Mouse (Mus musculus): ENCODE measurements around the gene Snhg11. TPM values are rescaled to one million over a fixed set of nuclear protein-coding genes. Genes with fewer than 3 reads are reported as not detected.
A peak's percentile ranks its signal among the peaks of the same experiment; 100 is the strongest.
"Not testable (repeated sequence)": the region's sequence is repeated elsewhere in the genome, so short reads cannot be mapped to it uniquely, and the experiment has no call there.

Gene Snhg11
- total and polyA plus RNA-seq, 3 experiments: 0.05 to 0.55 TPM; not detected in 1

GRCm38 (mm10) chr2:158396369-158396768 is 20.9 kb downstream of the Snhg11 start:
- Histone ChIP-seq H3K4me3 (no peak overlapping the region), H3K79me2 (replicated peaks; ENCODE audit: control insufficient read depth, insufficient read depth, low read length) (no peaks in the 10 kb centered on the region), H3K4me1 (ENCODE audit: control insufficient read depth, insufficient read depth, low read length) (no peaks in the 10 kb centered on the region), H3K27ac (no peak overlapping the region), H3K27me3 (ENCODE audit: control insufficient read depth, insufficient read depth, low read length) (no peaks in the 10 kb centered on the region), H3K36me3 (ENCODE audit: control insufficient read depth, insufficient read depth, low read length) (no peaks in the 10 kb centered on the region), H3K9ac (ENCODE audit: low read depth, low read length) (no peak overlapping the region)
- DNase-seq: no peak
- TF ChIP-seq POLR2A (IDR thresholded peaks at IDR 0.05; ENCODE audit: insufficient read depth, low read depth, low read length): no peak
- TF ChIP-seq CTCF (IDR thresholded peaks at IDR 0.05): no peak
- TF ChIP-seq EP300 (IDR thresholded peaks at IDR 0.05; ENCODE audit: insufficient read depth, low read depth, low read length): no peak
- intact Hi-C loops (cut with DNase I): no loop called here
- WGBS: 84% methylated on average over 6 of the region's 6 CpGs

GRCm38 (mm10) chr2:158397140-158397539 is 21.7 kb downstream of the Snhg11 start:
- H3K9ac ChIP-seq (ENCODE audit: low read depth, low read length); intact Hi-C loops (cut with DNase I); H3K4me3 ChIP-seq: not testable (repeated sequence)

DNA sequence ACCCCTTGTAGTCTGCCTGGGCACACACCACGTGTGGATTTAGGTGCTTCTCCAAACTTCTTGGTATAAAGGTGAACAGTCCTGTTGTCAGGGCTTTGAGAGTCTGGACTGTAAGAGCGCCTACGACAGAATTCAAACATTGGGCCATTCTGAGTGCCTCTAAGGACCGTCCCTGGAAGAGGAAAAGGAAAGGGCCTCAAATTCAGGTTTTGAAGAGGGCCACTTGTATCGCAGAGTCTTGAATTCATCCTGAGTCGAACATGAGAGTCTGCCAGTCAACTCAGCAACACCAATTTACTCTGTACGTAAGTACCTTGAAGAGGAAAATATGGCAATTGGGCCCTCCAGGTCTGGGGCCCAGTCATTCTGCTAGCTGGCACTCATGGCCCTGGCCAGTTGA is 27.5 kb downstream of the Snhg11 start:
- H3K4me1 ChIP-seq (ENCODE audit: control insufficient read depth, insufficient read depth, low read length): no peaks in the 10 kb centered on the region
- no peak overlapping the region for H3K4me3 ChIP-seq
- intact Hi-C loops (cut with DNase I): no loop called here
- H3K27me3 ChIP-seq (ENCODE audit: control insufficient read depth, insufficient read depth, low read length): no peaks in the 10 kb centered on the region
- TF ChIP-seq POLR2A (IDR thresholded peaks at IDR 0.05; ENCODE audit: insufficient read depth, low read depth, low read length): no peak
- no peak for TF ChIP-seq CTCF (IDR thresholded peaks at IDR 0.05)
- TF ChIP-seq EP300 (IDR thresholded peaks at IDR 0.05; ENCODE audit: insufficient read depth, low read depth, low read length): no peak
- no peak overlapping the region for H3K27ac ChIP-seq
- WGBS: 82% methylated on average over 7 of the region's 7 CpGs
- DNase-seq: no peak
- H3K36me3 ChIP-seq (ENCODE audit: control insufficient read depth, insufficient read depth, low read length): no peaks in the 10 kb centered on the region
- H3K9ac ChIP-seq (ENCODE audit: low read depth, low read length): no peak overlapping the region
- H3K79me2 ChIP-seq (replicated peaks; ENCODE audit: control insufficient read depth, insufficient read depth, low read length): no peaks in the 10 kb centered on the region

More at GRCm38 (mm10) chr2:158397140-158397539, 21.7 kb downstream of the Snhg11 start:
- H3K79me2 ChIP-seq (replicated peaks; ENCODE audit: control insufficient read depth, insufficient read depth, low read length); H3K27me3 ChIP-seq (ENCODE audit: control insufficient read depth, insufficient read depth, low read length); DNase-seq; H3K27ac ChIP-seq; H3K36me3 ChIP-seq (ENCODE audit: control insufficient read depth, insufficient read depth, low read length); H3K4me1 ChIP-seq (ENCODE audit: control insufficient read depth, insufficient read depth, low read length): not testable (repeated sequence)
- WGBS: 68% methylated on average over 13 of the region's 13 CpGs

- Histone ChIP-seq H3K27me3 (ENCODE audit: control insufficient read depth, insufficient read depth, low read length) (no peaks in the 10 kb centered on the region), H3K27ac (peak overlapping the region; percentile 59), H3K4me3 (peak overlapping the region; percentile 45), H3K9ac (ENCODE audit: low read depth, low read length) (peak overlapping the region; percentile 60), H3K79me2 (replicated peaks; ENCODE audit: control insufficient read depth, insufficient read depth, low read length) (peaks cover 5% of the 10 kb centered on the region), H3K36me3 (ENCODE audit: control insufficient read depth, insufficient read depth, low read length) (peaks cover 14% of the 10 kb centered on the region; the same call in 1 of the 2 replicates), H3K4me1 (ENCODE audit: control insufficient read depth, insufficient read depth, low read length) (peaks cover 9% of the 10 kb centered on the region)
- WGBS: 19% methylated on average over 14 of the region's 14 CpGs
- intact Hi-C loops (cut with DNase I): loop anchor here (2.0 kb wide), 1 partner anchor 48 kb away; no protein-coding TSS in a partner anchor
- peak in 1 of 2 experiments; percentile 19 for DNase-seq
- TF ChIP-seq CTCF (IDR thresholded peaks at IDR 0.05) (no peak), EP300 (IDR thresholded peaks at IDR 0.05; ENCODE audit: insufficient read depth, low read depth, low read length) (no peak), POLR2A (IDR thresholded peaks at IDR 0.05; ENCODE audit: insufficient read depth, low read depth, low read length) (no peak; the same call in 1 of the 2 replicates)
These were observed 33.7 kb downstream of the Snhg11 start for GRCm38 (mm10) chr2:158408997-158409594.

- WGBS: under 1% methylated on average over 46 of the region's 46 CpGs
- Histone ChIP-seq H3K36me3 (ENCODE audit: control insufficient read depth, insufficient read depth, low read length) (peaks cover 17% of the 10 kb centered on the region; the same call in 1 of the 2 replicates), H3K79me2 (replicated peaks; ENCODE audit: control insufficient read depth, insufficient read depth, low read length) (peaks cover 5% of the 10 kb centered on the region), H3K9ac (ENCODE audit: low read depth, low read length) (peak within 1 kb of the TSS; percentile 94), H3K27ac (peak within 1 kb of the TSS; percentile 88), H3K4me3 (peak within 1 kb of the TSS; percentile 93), H3K4me1 (ENCODE audit: control insufficient read depth, insufficient read depth, low read length) (peaks cover 11% of the 10 kb centered on the region), H3K27me3 (ENCODE audit: control insufficient read depth, insufficient read depth, low read length) (no peaks in the 10 kb centered on the region)
- TF ChIP-seq POLR2A (IDR thresholded peaks at IDR 0.05; ENCODE audit: insufficient read depth, low read depth, low read length) (peak; percentile 55; the same call in 1 of the 2 replicates), EP300 (IDR thresholded peaks at IDR 0.05; ENCODE audit: insufficient read depth, low read depth, low read length) (no peak), CTCF (IDR thresholded peaks at IDR 0.05) (peak; percentile 88)
- intact Hi-C loops (cut with DNase I): loop anchor here (2.0 kb wide), 1 partner anchor 49 kb away; no protein-coding TSS in a partner anchor
- DNase-seq: peak; percentile 99
These were observed 34.2 kb downstream of the Snhg11 start, which contains the start of gene Ralgapb for GRCm38 (mm10) chr2:158409595-158410021. Ralgapb (plus strand) TSS chr2:158409848.
